Mouse (Mus musculus) v-Abl transformed pro-B cells (cell line): ENCODE results near the gene Gm3005.
"Not testable (repeated sequence)": the region's sequence is repeated elsewhere in the genome, so short reads cannot be mapped to it uniquely, and the experiment has no call there.

Experiments used
- in situ Hi-C, 2 experiments: fragments of 400-800 bp; cut with MboI; formaldehyde crosslinking; loops; one replicate each; pipeline ENCODE4 v1.15.1; 2025; ENCODE audit not compliant: unreplicated experiment in 2 of 2

Gm3005 gene

DNA sequence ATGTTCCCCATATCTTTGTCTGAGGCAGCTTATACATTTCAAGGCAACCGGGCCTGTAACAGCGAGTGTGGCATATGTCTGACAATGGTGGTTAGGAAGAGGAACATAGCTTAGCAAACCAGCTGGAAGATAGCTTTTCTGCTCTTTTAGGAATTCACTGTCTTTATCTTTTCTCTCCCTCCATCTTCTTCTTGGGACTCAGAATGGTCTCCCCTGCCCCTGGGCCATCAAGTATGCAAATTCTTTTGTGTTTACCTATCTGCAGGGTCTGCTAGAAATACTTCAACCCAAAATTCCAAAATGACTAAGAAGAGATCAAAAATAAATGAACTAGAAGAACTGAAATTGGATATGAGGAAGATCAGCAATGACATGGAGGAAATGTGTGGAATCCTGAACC lies at the start of gene Gm3005:
TSS of gene Gm3005 (plus strand) at position 301 of the 400 bp plus-strand sequence.
- in situ Hi-C loops, result not testable (repeated sequence)

DNA sequence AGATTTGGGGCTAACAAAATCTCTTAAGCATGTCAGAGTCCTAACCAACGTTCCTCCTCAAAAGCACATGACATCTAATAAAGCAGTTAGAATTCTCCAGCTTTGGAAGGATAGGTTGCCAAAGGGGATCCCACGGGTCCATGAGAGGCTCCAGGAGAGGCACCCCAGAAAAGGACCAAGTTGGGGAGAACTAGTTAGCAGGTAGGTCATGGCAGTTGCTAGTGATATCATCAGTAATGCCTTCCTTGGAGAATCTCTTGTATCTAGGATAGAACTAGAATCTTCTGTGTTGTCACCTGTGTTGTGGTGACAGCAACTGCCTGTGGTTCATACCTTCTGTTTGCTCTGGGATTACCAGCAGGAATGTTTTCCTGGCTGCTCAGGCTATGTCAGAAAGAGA lies 33.1 kb upstream of the Gm3005 start, which contains the start of gene Gm10413:
TSS of gene Gm10413 (plus strand) at position 301 of the 400 bp plus-strand sequence.
- in situ Hi-C loops, result not testable (repeated sequence)

DNA sequence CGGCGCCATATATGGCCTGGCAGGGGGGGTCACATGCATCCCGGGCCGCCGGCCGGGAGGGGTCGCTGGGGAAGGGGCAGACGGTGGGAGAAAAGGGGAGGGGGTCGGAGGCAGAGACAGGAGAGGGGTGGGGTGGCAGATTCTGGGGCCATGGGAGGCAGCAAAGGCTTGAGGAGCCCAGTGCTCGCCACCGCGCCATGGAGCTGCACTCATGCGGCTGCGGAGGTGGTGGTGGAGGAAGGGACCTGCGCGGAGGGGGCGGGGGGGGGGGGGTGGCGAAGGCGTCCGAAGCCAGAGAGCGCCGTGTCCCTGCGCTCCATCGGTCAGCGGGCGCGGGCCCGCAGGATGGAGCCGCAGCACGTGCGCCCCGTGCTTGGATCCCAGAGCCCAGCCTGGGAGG lies 15.6 kb upstream of the Gm3005 start, which contains the start of gene Gm10409:
TSS of gene Gm10409 (plus strand) at position 301 of the 400 bp plus-strand sequence.
- in situ Hi-C loops, result not testable (repeated sequence)

DNA sequence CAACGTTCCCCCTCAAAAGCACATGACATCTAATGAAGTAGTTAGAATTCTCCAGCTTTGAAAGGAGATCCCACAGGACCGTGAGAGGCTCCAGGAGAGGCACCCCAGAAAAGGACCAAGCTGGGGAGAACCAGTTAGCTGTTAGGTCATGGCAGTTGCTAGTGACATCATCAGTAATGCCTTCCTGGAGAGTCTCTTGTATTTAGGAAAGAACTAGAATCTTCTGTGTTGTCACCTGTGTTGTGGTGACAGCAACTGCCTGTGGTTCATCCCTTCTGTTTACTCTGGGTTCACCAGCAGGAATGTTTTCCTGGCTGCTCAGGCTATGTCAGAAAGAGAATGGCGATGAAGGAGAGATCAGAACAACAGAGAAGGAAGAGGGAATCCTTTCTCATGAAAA lies 21.2 kb downstream of the Gm3005 start, which contains the start of gene Gm10408:
TSS of gene Gm10408 (plus strand) at position 301 of the 400 bp plus-strand sequence.
- in situ Hi-C loops, result not testable (repeated sequence)

DNA sequence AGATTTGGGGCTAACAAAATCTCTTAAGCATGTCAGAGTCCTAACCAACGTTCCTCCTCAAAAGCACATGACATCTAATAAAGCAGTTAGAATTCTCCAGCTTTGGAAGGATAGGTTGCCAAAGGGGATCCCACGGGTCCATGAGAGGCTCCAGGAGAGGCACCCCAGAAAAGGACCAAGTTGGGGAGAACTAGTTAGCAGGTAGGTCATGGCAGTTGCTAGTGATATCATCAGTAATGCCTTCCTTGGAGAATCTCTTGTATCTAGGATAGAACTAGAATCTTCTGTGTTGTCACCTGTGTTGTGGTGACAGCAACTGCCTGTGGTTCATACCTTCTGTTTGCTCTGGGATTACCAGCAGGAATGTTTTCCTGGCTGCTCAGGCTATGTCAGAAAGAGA lies 206.3 kb downstream of the Gm3005 start, which contains the start of gene Gm3012:
TSS of gene Gm3012 (plus strand) at position 301 of the 400 bp plus-strand sequence.
- in situ Hi-C loops, result not testable (repeated sequence)
